1 mouse cellular context compared by ENCODE assay signal in the genomic region with DNA sequence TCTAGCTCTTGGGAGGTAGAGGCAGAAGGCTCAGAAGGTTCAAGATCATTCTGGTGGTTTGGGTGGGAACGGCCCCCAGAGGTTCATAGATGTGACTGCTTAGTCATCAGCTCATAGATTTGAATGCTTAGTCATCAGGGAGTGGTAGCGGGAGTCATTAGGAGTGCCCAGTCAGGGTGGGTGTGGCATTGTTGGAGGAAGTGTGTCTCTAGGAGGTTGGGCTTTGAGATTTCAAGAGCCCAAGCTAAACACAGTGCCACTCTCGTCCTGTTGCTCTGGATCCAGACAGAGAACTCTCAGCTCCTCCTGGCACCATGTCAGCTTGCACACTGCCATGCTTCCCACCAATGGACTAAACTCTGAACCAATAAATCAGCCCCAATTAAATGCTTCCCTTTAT.
TF ChIP-seq lines count a peak whose summit lies in the region.

No protein-coding gene starts in this region.

TF ChIP-seq in MEL, 35 proteins besides CTCF, POLR2A, EP300 and RAD21 (continued from another document):
- TF ChIP-seq MAFK (IDR thresholded peaks at IDR 0.05; ENCODE audit: borderline replicate concordance, low read depth, low read length), result peak; percentile 91
- no peak for TF ChIP-seq TAL1 (IDR thresholded peaks at IDR 0.05; ENCODE audit: low read length)
- TF ChIP-seq NELFE (IDR thresholded peaks at IDR 0.05; ENCODE audit: low read depth, low read length), result peak; percentile 44; the same call in 1 of the 2 replicates
- TF ChIP-seq BHLHE40 (IDR thresholded peaks at IDR 0.05; ENCODE audit: borderline replicate concordance, low read depth, low read length), result no peak
- no peak for TF ChIP-seq USF1 (IDR thresholded peaks at IDR 0.05; ENCODE audit: low read depth, low read length)
- TF ChIP-seq SMC3 (IDR thresholded peaks at IDR 0.05; ENCODE audit: low read depth, low read length), result no peak
- TF ChIP-seq ZC3H11A (IDR thresholded peaks at IDR 0.05; ENCODE audit: low read depth, low read length), result no peak
- no peak for TF ChIP-seq NRF1 (IDR thresholded peaks at IDR 0.05; ENCODE audit: insufficient read depth, low read depth, low read length, poor library complexity, severe bottlenecking)
- 0 out of 2 replicates have a peak, but pooled peaks have one; percentile 55 for TF ChIP-seq JUND (IDR thresholded peaks at IDR 0.05; ENCODE audit: low read depth, low read length)
- no peak for TF ChIP-seq ZNF384 (IDR thresholded peaks at IDR 0.05; ENCODE audit: low read depth, low read length)
